Mouse (Mus musculus) MEL-GATA-1-ER (cell line): Measurements from ENCODE around the gene Corin.

Experiments used
- DNase-seq: peaks from one replicate; pipeline ENCODE4 v3.0.0-alpha.2; 2012; ENCODE audit warnings: low read depth; ENCODE audit errors: extremely low read depth

The Corin gene

GRCm38 (mm10) chr5:72503531-72504523 lies at the start of gene Corin:
Gene Corin (minus strand): TSS chr5:72504473.
- DNase-seq: no peak

- DNase-seq: no peak
Measured at GRCm38 (mm10) chr5:72551209-72551608, 46.9 kb upstream of the Corin start.

DNA sequence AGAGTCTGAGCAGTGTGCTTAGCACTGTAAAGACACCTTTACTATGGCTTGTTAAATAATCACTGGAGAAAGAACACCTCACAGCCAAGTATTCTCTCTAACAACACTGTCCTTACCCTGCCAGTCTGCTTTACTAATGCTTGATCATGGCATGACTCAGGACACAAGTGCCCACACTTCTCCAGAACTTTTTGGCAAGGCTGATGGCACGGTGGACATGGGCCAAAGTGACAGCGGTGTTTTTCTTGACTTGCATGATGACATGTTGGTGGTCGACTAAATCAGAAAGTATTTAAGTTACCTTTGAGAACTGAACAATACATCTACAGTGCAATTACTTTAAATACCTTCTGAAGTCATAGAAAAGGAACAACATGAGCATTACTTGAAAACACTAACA lies 24.6 kb upstream of the Corin start:
- DNase-seq: no peak

DNA sequence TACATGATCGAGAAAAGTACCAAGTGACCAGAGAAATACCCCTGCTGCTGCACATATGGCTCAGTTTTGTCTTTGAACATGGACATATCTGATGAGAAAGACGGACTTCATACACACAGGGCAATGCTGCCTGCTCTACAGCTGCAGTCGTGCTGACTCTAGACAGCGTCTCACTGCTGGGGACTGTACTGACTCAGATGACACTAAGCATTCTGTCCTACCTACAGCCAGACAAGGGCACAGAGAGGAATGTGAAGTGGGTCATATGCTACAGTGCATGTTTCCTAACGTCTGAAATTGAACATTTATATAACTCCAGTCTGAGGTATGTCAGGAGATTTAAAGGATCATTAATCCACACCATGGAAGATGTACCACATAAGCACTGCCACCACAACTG lies 9.5 kb upstream of the Corin start:
- DNase-seq: no peak

- DNase-seq: peak; percentile 19
Measured at GRCm38 (mm10) chr5:72505740-72506139, 1.5 kb upstream of the Corin start.

GRCm38 (mm10) chr5:72502778-72503177 lies 1.5 kb downstream of the Corin start:
- DNase-seq: no peak

DNA sequence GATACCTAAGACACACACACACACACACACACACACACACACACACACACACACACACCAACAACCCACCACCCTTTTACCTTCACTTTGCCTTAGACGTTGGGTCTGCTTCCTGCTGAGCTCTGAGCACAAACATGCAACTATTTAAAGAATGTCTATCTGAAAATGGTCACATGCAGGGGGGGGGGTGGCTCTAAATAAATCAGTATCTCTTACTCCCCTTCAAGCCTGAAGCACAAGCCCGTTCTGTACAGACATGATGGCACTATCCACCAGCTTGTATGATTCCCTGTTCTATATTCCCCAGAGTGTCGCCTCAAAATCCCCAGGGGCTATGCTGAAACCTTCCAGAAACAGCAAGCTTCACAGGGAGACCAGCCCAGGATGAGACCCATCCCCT lies 2.5 kb downstream of the Corin start:
- DNase-seq: no peak

DNA sequence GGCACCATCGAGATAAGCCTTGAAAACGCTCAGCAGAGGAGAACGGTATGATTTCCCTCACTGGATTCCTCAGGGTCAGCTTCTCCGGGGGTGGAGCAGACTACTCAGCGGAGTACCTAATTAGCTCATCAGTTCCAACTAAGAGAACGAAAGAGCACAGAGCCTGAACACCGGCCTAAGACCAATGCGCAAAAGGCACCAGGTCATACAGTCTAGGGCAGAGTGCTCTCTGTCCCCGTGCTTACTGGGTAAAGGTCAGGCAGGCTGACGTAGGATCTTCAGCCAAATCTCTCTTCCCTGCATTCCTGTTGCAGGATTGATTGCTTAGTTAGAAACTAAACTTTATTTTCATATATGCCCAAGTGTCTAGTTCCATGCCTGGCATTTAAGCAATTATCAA lies 6.0 kb downstream of the Corin start:
- DNase-seq: no peak

DNA sequence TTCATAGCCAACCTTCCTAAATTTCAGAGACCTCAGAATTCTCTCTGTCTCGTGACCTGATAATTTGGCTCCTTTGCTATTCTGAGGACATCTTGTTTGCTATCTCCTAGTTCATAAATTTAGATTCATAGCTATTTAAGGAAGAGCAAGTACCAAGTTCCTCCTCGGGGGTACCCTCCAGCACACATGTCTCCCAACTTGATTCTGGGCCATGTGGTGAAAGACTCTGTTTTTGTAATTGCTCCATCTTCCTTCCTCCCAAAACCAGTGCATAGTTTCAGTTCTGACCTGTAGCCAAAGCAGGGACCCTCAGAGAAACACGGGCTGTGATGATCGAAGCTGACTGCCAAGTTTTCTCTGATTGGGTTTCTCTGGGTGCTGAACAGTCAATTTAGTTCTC lies 7.5 kb downstream of the Corin start:
- no peak for DNase-seq

DNA sequence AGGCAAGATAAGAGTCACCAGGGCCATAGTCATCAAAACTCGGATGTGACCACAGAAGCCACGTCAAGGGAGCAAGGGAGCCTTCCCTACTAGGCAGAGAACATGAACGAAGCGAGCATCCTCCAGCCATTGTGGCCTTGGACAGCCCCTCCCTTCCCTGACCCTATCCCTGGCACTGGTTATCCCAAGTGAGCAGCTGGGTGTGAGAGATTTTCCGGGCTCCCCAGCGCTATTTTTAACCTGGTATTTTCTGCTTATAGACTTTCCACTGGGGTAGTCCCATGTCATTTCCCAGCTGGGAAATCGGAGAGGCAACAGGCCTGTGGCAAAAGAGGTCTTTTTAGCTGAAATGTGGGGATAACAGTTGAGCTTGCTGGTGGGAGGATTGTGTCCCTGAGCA lies 10.4 kb downstream of the Corin start:
- no peak for DNase-seq

DNA sequence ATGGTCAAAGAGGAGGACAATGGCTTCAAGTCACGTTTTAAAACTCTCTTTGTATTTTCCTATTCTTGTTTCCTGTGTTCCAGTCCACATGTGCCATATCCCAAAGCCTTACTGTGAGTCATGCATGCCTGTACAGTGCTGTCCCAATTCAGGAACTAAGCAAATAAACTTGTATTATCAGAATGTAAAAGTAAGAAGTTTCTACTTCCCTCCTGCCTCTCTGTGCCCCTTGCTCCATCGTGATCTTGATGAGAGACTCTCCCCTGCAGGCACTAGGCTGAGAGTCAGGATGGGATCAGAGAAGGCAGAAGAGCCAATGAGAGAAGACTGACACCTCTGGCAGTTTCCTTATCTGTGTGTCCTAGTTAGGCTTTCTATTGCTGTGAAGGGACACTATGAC lies 13.0 kb downstream of the Corin start:
- DNase-seq: peak; percentile 6

GRCm38 (mm10) chr5:72480456-72480855 lies 23.8 kb downstream of the Corin start:
- no peak for DNase-seq

DNA sequence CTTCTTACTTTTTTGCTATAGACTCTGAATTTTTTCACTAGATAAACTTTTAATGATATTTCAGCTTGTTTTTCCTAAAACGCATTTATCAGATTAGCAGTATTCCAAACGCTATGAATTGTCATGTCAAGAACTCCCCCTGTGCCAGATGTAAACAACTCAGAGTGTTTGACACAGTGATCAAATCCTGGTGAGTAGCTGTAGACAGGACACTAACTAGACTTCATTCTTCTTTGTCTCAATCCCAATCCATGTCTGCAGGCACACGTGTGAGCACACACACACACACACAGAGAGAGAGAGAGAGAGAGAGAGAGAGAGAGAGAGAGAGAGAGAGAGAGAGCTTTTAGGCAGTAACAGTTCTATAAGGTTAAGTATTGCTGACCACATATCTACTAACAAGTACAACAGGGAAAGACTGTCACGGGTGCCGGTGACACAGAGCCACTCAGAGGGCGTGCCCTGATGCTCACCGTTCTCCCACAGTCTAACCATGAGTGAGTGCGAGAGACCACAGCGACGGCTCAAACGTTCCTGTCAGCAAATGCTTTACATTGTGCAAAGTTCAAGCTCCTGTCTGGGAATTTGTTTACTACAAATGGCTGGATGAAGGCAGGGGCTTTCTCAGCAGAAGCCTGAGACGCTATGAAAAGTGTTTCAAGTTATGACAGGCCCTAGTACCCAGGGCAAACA lies 31.8 kb downstream of the Corin start:
- DNase-seq: no peak

DNA sequence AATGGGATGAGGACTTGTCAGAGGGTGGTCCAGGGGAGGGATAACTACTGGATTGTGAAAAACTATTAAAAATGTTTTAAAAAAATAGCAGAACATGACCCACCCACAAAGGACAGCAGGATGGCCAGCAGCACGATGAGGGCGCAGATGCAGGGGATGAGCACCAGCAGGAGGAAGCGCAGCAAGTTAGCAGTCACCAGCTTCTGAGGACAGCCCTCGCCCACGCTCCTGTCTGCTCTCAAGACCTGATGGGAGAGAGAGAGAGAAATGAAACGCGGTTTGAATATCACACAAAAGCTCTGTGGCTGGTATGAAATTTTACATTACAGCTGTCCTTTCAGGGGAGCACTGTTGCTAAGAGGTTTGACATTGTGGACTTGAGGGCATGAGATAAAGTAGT lies 32.5 kb downstream of the Corin start:
- no peak for DNase-seq

DNA sequence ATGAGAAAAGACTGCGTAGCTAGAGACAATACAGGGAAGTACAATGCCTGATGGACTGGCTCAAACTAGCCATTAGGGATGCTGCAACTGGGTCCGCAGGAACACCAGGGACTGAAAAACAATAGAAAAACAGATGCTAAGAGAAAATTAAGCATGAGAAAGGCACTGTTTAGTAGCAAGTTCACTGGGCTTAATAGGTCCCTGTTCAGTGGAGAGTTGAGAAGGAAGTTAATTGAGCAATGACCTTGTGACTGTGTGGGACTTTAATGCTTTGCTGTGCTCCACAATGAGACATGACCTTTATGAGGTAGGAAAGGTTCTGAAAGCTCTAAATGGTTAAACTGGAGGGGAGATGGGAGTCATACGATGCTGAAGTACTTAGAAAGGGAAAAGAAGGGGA lies 39.3 kb downstream of the Corin start:
- DNase-seq: no peak

DNA sequence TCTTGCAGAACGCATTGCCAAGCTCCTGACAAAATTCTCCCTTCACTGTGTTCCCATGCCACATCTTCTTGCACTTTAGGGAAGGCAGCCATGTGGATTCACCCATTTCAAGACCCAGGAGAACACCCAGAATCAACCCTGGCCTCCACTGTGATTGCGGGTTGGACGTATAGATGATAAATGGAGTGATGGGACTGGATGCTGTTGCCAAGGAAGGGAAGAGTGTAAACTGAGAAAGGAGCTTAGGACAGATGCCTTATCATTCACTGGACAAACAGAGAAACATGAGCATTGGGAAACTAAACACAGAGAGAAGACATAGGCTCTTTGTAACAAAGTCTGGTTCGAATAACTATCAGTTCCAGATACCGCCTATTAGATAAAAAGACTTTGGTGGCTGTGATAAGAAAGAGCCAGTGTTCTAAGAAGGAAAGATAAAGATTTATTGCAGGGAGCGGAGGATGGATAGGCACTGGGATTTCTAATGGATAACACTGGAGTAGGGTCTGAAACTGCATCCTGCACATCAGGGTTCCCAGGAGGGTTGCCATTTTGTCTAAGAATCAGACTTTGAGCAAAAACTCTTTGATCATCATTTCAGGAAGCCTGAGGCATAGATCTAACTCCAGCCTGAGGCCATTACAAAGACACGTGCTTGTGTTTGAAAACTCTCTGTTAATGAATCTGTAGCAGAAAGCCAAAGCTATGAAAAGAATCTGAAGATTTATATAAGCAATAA lies 44.7 kb downstream of the Corin start:
- DNase-seq: no peak

GRCm38 (mm10) chr5:72453690-72454089 lies 50.6 kb downstream of the Corin start:
- no peak for DNase-seq

GRCm38 (mm10) chr5:72453176-72453575 lies 51.1 kb downstream of the Corin start:
- DNase-seq: no peak

DNA sequence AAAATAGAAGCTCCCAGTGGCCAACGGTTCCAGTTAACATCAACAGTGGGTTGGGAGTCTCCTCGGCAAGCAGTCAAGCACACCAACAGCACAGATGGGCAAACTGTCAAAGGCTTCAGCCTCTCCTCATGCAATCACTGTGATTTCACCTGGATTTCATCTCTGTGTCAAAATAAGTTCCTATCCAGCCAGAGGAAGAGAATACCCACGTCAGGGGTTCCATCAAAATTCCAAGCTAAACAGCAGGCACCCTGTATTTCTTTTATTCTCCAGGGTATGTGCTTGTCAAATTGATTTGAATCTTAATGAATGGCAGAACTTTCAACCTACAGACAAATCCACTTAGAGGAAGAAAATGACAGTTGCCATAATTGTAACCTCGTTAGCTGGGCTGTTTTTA lies 51.5 kb downstream of the Corin start:
- DNase-seq: no peak

DNA sequence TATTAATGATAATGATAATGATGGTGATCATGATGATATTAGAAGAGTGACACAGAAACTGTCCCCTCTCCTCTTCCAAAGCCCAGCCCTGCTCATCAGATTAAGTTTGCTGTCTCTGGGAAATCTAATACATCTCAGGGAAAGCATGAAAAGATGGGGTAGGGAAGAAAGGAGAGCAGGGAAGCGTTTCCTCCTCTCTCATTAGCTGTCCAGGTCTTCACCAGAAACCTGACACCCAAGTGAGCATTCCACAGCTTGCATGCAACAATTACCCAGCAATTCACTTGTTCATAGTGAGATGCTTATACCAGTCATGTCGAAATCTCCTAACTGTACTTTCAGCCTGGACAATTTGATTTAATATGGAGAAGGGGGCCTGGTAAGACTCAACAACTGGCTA lies 55.4 kb downstream of the Corin start:
- DNase-seq: no peak

DNA sequence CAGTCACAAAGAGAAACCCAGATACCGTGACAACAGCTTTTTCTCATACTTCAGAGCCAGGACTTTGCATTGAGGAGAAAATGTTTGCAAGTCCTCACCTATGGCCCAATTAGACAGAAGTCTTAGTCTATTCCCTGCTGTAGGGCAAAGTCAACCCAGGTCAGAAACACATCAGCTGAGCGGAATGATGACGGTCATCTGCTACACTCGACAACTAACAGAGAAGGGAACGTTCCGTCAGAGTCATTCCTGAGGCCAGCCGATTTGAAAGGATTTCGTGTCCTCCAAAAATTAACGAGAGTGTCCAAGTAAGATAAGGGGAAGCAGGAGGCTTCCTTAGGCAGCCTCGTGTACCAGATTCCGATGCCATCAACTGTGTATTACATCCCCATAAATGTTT lies 58.2 kb downstream of the Corin start:
- no peak for DNase-seq

DNA sequence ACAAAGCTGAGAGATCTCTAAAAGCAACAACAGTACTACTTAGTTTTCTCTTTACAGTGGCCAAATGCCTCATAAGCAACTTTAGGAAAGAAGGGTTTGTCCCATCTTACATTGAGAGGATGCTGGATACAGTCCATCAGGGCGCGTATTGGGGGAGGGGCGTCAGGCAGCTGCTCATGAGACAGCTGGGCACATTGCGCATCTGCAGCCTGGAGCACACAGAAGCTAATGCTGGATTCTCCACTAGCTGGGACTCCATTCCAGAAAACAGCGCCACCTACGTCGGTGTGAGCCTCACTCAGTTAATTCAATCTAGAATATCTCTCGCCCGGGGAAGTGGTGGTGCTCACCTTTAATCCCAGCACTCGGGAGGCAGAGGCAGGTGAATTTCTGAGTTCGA lies 60.3 kb downstream of the Corin start:
- no peak for DNase-seq
